Mouse (Mus musculus): ENCODE results near the gene Epp13. TPM values are rescaled to one million over a fixed set of nuclear protein-coding genes. Genes with fewer than 3 reads are reported as not detected.
"Not testable (repeated sequence)": the region's sequence is repeated elsewhere in the genome, so short reads cannot be mapped to it uniquely, and the experiment has no call there.

The Epp13 gene
- polyA plus RNA-seq (2012; ENCODE audit: insufficient read depth, insufficient read length, missing spikeins), result not detected in 2 replicates

DNA sequence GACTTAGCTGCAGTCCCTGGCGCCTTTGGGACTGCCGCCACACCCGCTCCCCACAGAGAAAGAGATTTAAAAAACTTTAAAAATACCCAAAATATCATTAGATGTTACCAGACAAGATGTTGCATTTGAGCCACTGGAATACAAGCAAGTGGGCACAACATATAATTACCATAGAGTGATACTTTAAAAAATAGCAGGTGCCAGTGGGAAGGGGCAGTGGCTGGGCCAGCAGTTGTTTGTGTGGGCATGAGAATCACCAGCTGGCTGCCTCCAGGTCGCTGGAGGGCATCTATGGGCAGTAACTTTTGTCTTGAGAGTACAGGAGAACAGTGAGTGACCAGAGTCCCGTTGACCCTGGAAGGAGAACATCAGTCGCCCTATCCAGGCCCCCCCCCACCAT, at the start of gene Epp13:
Gene Epp13 (plus strand): TSS at position 301 of the 400 bp plus-strand sequence.
- Histone ChIP-seq H3K27ac (replicated peaks; ENCODE audit: low read depth, low read length) (no peak within 1 kb of the TSS), H3K4me3 (ENCODE audit: insufficient read depth, low read depth, low read length) (no peak within 1 kb of the TSS), H3K4me1 (ENCODE audit: control insufficient read depth, insufficient read depth, insufficient read length, low read length) (no peaks in the 10 kb centered on the region)

DNA sequence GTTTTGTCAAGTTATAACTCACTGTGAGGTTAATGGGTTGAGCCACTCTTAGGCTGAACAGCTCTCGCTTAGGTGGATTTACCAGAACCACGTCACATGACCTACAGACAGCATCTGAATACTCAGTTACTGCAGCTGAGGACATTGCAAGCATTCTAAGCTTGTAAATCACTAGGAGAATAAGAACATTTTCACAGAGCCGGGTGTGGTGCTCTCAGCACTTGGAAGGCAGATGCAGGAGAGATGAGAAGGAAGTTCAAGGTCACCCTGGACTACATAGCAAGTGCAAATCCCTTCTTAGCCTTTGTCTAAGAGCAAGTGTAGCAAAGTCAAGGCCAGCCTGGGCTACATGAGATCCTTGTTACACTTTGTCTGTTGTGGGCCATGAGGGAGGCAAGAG, 48.3 kb upstream of the Epp13 start:
- Histone ChIP-seq H3K4me3 (ENCODE audit: insufficient read depth, low read depth, low read length) (no peak overlapping the region), H3K4me1 (ENCODE audit: control insufficient read depth, insufficient read depth, insufficient read length, low read length) (no peaks in the 10 kb centered on the region), H3K27ac (replicated peaks; ENCODE audit: low read depth, low read length) (no peak overlapping the region)

DNA sequence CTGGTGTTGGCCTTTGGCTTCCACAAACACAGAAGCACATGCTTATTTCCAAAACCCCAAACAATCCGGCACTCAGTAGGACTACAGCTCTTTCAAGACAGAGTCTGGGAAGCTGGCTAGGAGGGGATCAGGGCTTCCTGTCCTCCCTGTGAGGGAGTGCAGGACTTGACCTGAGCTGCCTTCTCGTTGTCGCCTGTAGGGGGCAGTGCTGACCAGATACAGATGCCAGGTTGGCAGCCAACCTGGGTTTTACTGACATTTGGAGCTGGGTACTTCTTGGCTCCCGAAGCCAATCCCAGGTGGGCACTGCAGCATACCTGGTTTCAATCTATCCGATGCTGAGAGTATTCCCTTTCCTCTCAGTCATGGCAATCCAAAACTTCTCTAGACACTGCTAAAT, 39.4 kb upstream of the Epp13 start:
- Histone ChIP-seq H3K27ac (replicated peaks; ENCODE audit: low read depth, low read length) (no peak overlapping the region), H3K4me1 (ENCODE audit: control insufficient read depth, insufficient read depth, insufficient read length, low read length) (no peaks in the 10 kb centered on the region), H3K4me3 (ENCODE audit: insufficient read depth, low read depth, low read length) (no peak overlapping the region)

DNA sequence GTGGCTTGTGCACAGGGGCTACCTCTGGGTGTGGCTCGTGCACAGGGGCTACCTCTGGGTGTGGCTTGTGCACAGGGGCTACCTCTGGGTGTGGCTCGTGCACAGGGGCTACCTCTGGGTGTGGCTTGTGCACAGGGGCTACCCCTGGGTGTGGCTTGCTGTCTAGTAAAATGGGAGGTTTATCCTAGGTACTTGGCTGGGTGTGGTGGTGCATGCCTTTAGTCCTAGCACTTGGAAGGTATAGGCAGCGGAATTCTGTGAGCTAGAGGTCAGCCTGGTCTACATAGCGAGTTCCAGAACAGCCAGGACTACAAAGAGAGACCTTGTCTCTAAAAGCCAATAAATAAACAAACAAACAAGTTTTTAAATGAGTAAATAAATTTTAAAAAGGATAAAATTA, 37.8 kb upstream of the Epp13 start:
- H3K27ac ChIP-seq (replicated peaks; ENCODE audit: low read depth, low read length); H3K4me3 ChIP-seq (ENCODE audit: insufficient read depth, low read depth, low read length); H3K4me1 ChIP-seq (ENCODE audit: control insufficient read depth, insufficient read depth, insufficient read length, low read length): not testable (repeated sequence)

DNA sequence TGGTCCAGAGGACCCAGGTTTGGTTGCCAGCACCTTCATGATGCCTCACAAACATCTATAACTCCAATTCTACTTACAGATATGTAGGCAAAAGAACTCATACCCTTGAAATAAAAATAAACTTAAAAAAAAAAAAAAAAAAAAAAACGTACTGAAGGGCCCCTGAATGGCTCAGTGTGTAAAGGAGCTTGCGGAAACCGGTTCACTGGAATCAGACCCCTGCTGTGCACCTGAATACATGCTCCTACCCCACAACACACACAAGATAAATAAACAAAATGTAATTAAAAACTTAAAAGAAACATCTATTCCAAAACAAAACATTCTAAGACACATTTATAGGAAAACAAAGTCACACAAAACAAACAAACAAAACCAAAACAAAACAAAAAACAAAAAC, 32.4 kb upstream of the Epp13 start:
- Histone ChIP-seq H3K27ac (replicated peaks; ENCODE audit: low read depth, low read length) (no peak overlapping the region), H3K4me3 (ENCODE audit: insufficient read depth, low read depth, low read length) (no peak overlapping the region), H3K4me1 (ENCODE audit: control insufficient read depth, insufficient read depth, insufficient read length, low read length) (no peaks in the 10 kb centered on the region)

DNA sequence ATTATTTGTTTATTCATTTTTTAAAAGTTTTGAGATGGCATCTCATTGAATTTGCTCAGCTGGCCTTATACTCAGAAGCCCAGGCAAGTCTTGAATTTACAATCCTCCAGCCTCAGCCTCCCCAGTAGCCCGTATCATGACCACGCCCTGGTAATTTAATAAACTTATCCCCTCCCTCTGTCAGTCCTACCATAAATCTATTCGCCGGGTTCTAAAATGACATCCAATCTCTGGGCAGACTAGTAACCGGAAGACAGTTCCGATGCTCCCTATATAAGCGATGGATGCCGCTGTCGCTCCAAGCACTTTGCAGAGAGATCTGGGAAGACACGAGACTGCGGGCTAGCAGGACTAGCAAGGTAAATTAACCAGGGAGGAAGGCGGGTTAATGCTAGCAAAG, 30.5 kb upstream of the Epp13 start, which contains the start of gene Zscan5b:
Gene Zscan5b (plus strand): TSS at position 301 of the 400 bp plus-strand sequence.
- no peak within 1 kb of the TSS for H3K4me3 ChIP-seq (ENCODE audit: insufficient read depth, low read depth, low read length)
- H3K4me1 ChIP-seq (ENCODE audit: control insufficient read depth, insufficient read depth, insufficient read length, low read length), result no peaks in the 10 kb centered on the region
- no peak within 1 kb of the TSS for H3K27ac ChIP-seq (replicated peaks; ENCODE audit: low read depth, low read length)

DNA sequence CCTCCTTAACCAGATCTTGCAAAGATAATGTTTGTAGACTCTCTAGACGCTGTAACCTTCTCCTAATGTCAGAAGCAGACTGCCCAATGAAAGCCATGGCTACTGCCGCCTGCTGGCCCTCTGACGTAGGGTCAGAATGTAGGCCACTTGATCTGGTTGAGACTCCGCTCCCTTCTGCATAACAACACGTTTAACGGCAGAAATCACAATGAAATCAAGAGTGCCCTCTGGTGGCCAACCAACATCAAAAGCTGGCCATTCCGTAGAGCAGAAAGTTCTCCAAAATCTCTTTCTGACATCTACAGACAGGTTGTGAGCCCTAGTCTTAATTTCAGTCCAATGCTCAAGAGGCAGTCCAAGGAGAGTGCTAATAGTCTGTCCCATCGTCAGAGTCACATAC, 24.0 kb upstream of the Epp13 start:
- not testable (repeated sequence) for H3K4me3 ChIP-seq (ENCODE audit: insufficient read depth, low read depth, low read length); H3K27ac ChIP-seq (replicated peaks; ENCODE audit: low read depth, low read length); H3K4me1 ChIP-seq (ENCODE audit: control insufficient read depth, insufficient read depth, insufficient read length, low read length)

DNA sequence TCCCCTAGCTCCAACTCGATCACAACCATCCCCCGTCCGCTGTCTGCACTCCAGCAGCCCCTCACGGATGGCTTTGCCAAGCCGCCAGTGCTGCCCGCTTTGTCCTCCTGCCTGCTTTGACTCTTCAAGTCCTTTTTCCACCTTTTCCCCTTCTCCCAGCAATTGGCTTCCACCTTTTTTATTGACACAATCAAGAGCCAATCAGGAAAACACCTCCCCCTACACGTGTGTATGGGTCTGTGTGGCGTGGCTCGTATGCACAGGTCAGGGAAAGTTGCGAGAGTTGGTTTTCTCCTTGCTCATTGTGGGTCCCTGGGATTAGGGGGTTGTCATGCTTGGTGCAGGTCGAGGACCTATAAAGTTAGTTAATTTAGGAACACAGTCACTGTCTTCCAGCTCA, 12.7 kb upstream of the Epp13 start:
- Histone ChIP-seq H3K4me1 (ENCODE audit: control insufficient read depth, insufficient read depth, insufficient read length, low read length) (no peaks in the 10 kb centered on the region), H3K27ac (replicated peaks; ENCODE audit: low read depth, low read length) (no peak overlapping the region), H3K4me3 (ENCODE audit: insufficient read depth, low read depth, low read length) (no peak overlapping the region)

DNA sequence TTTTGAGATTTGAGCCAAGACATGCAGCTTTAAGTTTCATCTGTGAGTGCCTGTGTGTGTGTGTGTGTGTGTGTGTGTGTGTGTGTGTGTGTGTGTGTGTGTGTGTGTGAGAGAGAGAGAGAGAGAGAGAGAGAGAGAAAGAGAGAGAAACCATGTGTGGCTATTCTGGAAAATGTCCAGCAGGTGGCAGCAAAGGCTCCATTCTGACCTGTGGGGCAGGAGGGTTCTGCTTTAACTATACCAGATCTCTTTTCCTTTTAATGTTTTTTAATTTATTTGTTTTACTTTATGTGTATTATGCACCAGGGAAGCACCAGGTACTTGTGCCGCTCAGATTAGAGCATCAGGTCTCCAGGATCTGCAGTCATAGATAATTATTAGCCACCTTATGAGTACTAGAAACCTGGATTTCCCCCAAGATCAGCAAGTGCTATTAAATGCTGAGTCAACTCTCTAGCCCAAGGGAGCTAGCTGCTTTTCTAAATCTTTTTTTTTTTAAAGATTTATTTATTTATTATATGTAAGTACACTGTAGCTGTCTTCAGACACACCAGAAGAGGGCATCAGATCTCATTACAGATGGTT, 11.6 kb upstream of the Epp13 start:
- not testable (repeated sequence) for H3K4me1 ChIP-seq (ENCODE audit: control insufficient read depth, insufficient read depth, insufficient read length, low read length); H3K27ac ChIP-seq (replicated peaks; ENCODE audit: low read depth, low read length); H3K4me3 ChIP-seq (ENCODE audit: insufficient read depth, low read depth, low read length)

DNA sequence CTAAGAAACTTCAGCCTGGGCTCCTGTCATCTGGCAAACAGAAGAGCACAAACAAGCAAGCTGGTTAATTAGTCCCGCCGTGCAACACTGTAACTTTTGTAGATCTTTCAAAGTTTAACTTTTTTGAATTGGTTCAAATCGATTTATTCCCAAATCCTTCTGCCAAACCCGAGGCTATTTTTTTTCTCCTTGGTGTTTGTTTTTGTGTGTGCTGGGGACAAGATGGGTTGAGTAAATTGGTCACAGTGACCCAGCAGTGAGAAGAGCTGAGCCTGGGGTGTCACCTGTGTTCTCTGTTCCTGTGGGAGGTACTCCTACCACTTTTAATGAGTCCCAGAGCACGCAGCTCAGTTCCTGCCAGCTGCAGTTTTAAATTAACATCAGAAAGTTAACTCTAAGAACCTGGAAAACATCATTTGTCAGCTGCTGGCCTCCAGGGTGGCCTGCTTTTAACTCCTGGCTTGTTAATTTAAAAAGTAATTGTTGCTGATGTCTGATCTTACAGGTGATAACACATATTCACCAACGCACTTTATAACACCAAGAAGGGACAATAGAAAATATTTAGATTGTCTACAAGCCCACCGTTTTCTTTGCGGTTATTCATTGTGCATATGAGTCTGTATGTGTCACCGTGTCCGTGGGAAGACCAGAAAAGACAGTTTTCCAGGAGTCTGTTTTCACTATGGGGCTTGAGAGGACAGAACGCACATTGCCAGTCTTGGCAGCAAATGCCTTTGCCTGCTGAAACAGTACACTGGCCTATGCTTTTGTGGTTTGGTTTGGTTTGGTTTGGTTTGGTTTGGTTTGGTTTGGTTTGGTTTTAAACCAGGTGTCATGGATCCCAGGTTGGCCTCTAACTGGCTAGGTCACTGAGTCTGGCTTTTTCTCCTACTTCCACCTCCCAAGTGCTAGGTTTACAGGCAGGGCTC, 7.9 kb upstream of the Epp13 start:
- no peak overlapping the region for H3K4me3 ChIP-seq (ENCODE audit: insufficient read depth, low read depth, low read length)
- H3K4me1 ChIP-seq (ENCODE audit: control insufficient read depth, insufficient read depth, insufficient read length, low read length), result no peaks in the 10 kb centered on the region
- no peak overlapping the region for H3K27ac ChIP-seq (replicated peaks; ENCODE audit: low read depth, low read length)

DNA sequence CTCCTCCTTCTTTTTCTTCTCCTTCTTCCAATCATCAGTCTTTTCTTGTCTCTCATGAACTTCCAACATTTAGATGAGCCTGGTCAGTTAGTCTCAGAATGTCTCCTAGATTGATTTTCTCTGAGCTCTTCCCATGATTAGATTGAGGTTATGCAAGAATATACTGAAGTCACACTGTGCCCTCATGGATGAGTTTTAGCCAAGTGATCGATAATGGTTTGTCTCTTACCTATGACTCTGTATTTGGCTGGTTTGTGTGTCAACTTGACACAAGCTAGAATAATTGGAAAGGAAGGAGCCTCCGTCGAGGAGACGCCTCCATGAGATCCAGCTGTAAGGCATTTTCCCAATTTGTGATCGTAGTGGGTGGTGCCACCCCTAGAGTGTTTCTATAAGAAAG, 1.9 kb downstream of the Epp13 start:
- Histone ChIP-seq H3K4me1 (ENCODE audit: control insufficient read depth, insufficient read depth, insufficient read length, low read length) (no peaks in the 10 kb centered on the region), H3K4me3 (ENCODE audit: insufficient read depth, low read depth, low read length) (no peak overlapping the region), H3K27ac (replicated peaks; ENCODE audit: low read depth, low read length) (no peak overlapping the region)

DNA sequence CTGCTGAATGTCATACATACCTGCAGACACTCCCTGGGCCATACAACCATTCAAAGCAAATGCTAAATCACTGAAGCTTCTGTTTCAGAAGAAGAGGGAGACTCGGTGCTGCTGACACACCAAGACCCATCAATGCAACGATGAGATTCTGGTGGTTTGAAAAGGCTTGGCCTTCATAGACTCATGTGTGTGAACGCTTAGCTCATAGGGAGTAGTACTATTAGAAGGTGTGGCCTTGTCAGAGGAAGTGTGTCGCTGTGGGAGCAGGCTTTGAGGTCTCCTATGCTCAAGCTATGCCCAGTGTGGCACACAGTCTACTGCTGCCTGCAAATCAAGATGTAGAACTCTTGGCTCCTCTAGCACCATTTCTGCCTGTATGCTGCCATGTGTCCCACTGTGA, 4.9 kb downstream of the Epp13 start:
- Histone ChIP-seq H3K27ac (replicated peaks; ENCODE audit: low read depth, low read length) (no peak overlapping the region), H3K4me3 (ENCODE audit: insufficient read depth, low read depth, low read length) (no peak overlapping the region), H3K4me1 (ENCODE audit: control insufficient read depth, insufficient read depth, insufficient read length, low read length) (no peaks in the 10 kb centered on the region)

DNA sequence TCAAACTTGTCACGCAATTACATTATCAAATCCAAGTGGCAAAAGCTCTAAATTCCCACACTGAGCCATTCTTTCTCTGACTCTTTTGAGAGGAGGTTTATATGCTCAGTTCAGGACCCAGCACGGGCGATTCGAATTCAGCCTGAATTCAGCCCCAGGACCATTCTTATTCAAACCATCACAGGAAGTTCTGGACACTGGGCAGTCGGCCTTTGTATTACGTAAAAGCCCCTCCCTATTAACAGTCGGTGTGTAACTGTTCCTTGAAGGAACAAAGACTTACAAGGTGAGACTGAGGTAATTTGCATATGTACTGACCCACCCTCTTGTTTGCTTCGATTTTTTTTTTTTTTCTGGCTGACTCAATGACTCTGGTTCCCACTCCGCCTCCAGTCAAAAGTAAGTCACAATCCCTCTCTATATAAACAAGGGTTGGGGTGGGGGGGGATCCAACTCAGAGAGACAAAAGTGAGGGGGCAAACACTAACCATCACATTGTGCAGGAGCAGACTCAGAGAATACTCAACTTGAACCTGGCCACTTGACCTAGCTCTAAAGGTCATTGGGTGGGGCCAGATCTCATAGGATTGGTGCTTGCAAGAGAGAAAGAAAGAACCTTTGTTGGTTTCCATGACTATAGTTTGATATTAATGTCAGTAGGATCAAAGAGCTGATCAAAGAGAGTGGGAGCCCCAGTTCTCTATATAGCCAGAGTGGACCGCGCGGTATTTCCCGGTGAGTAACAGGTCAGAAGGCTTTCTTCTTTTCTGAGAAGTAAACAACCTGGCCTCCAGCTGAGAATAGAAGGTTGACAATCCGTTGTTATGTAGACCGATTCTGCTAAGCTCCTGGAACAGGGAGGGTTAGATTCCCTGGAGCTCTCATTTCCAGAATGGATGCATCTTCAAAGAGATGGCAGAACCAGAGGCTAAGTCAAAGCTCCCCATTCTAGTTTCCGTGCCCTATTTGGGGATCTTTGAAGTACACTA, 6.0 kb downstream of the Epp13 start:
- no peak overlapping the region for H3K27ac ChIP-seq (replicated peaks; ENCODE audit: low read depth, low read length)
- H3K4me3 ChIP-seq (ENCODE audit: insufficient read depth, low read depth, low read length), result no peak overlapping the region

DNA sequence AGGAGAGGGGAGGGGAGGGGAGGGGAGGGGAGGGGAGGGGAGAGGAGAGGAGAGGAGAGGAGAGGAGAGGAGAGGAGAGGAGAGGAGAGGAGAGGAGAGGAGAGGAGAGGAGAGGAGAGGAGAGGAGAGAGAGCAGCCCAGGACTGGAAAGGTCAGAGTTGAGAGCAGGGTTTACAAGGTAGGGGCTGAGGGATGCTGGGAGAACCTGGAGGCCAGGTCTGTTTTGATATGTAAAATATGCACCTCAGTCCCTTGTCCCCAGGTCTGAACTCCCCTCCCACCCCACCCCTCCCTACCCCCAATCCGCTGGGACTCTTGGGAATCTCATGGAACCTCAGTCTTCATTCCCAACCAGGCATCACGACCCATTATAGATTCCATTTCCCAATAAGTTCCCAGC, 7.5 kb downstream of the Epp13 start:
- not testable (repeated sequence) for H3K4me3 ChIP-seq (ENCODE audit: insufficient read depth, low read depth, low read length); H3K4me1 ChIP-seq (ENCODE audit: control insufficient read depth, insufficient read depth, insufficient read length, low read length); H3K27ac ChIP-seq (replicated peaks; ENCODE audit: low read depth, low read length)

More for the DNA sequence above, 6.0 kb downstream of the Epp13 start:
- no peaks in the 10 kb centered on the region for H3K4me1 ChIP-seq (ENCODE audit: control insufficient read depth, insufficient read depth, insufficient read length, low read length)

DNA sequence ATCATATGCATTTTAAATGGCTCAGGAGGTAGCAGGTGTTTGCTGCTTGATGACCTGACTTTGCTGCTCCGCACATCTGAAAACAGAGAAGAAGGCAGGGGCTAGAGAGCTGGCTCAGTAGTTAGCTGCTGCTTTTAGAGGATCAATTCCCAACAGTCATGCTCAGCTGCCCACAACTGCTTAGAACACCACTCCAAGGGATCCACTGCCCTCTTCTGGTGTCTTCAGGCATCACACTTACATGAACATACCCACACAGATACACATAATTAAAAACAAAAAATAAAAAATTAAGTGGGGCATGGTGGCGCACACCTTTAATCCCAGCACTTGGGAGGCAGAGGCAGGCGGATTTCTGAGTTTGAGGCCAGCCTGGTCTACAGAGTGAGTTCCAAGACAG, 9.6 kb downstream of the Epp13 start:
- Histone ChIP-seq H3K27ac (replicated peaks; ENCODE audit: low read depth, low read length) (no peak overlapping the region), H3K4me1 (ENCODE audit: control insufficient read depth, insufficient read depth, insufficient read length, low read length) (no peaks in the 10 kb centered on the region), H3K4me3 (ENCODE audit: insufficient read depth, low read depth, low read length) (no peak overlapping the region)
